Mouse (Mus musculus) heart, embryonic 11.5 days (tissue): ENCODE measurements around the gene Fam241b. TPM values are rescaled to one million over a fixed set of nuclear protein-coding genes. Genes with fewer than 3 reads are reported as not detected.

Source experiments
- ATAC-seq: fragments of 200-750 bp; cut with Nextera tagmentation; replicated peaks from 2 replicates; pipeline ENCODE4 v1.8.0; 2017; ENCODE audit warnings: moderate library complexity; ENCODE audit not compliant: insufficient number of reproducible peaks, low FRiP score, low TSS enrichment
- H3K27ac ChIP-seq: fragments of 300-500 bp; sonication (generic); 2 replicates; pipeline ENCODE4 v1.5.1; 2014; ENCODE audit warnings: mild to moderate bottlenecking, low read depth, low read length
- H3K27me3 ChIP-seq: fragments of 300-500 bp; sonication (generic); 2 replicates; pipeline ENCODE4 v1.6.1; 2014; ENCODE audit warnings: mild to moderate bottlenecking, low read length, mixed read lengths; ENCODE audit not compliant: control insufficient read depth, insufficient read depth
- H3K36me3 ChIP-seq: fragments of 300-500 bp; sonication (generic); 2 replicates; pipeline ENCODE4 v1.6.1; 2014; ENCODE audit warnings: mild to moderate bottlenecking, low read length, moderate library complexity, mixed read lengths; ENCODE audit not compliant: control insufficient read depth, insufficient read depth
- H3K4me1 ChIP-seq: fragments of 300-500 bp; sonication (generic); 2 replicates; pipeline ENCODE4 v1.6.1; 2014; ENCODE audit warnings: low read length; ENCODE audit not compliant: control insufficient read depth, insufficient read depth
- H3K4me2 ChIP-seq: fragments of 300-500 bp; sonication (generic); 2 replicates; pipeline ENCODE4 v1.6.1; 2014; ENCODE audit warnings: mild to moderate bottlenecking, moderate library complexity
- H3K4me3 ChIP-seq: fragments of 300-500 bp; sonication (generic); 2 replicates; pipeline ENCODE4 v1.5.1; 2014; ENCODE audit warnings: low read depth, low read length
- H3K9ac ChIP-seq: fragments of 300-500 bp; sonication (generic); 2 replicates; pipeline ENCODE4 v1.6.1; 2014; ENCODE audit warnings: mild to moderate bottlenecking, low read depth, low read length, moderate library complexity
- H3K9me3 ChIP-seq: fragments of 300-500 bp; sonication (generic); replicated peaks from 2 replicates; pipeline ENCODE4 v1.6.1; 2016; ENCODE audit warnings: low read length; ENCODE audit not compliant: control insufficient read depth
- WGBS: fragments of 180-500 bp; shearing (Covaris S2); extraction: QIAGEN DNeasy Blood & Tissue Kit; methylation state at CpG from one replicate; pipeline ENCODE4 v1.1.7; 2014; ENCODE audit not compliant: insufficient replicate concordance; 5-methylcytosine and 5-hydroxymethylcytosine counted together
- polyA plus RNA-seq: library from polyadenylated mRNA; unstranded; fragments of >200 nt; fragmentation: Nextera tagmentation; extraction: Ambion mirVana; gene quantifications from 2 replicates; pipeline ENCODE4 v1.2.1, GENCODE M21; 2014

Gene Fam241b
- polyA plus RNA-seq, 1 experiment from 2014 or later, result 0.96 TPM

GRCm38 (mm10) chr10:62111207-62111576 is 32.5 kb downstream of the Fam241b start:
- Histone ChIP-seq H3K9me3 (no peaks in the 10 kb centered on the region), H3K4me3 (peak overlapping the region; percentile 57), H3K36me3 (no peaks in the 10 kb centered on the region), H3K9ac (no peak overlapping the region), H3K27me3 (peaks cover 51% of the 10 kb centered on the region), H3K4me2 (peak overlapping the region; percentile 90), H3K4me1 (no peaks in the 10 kb centered on the region), H3K27ac (no peak overlapping the region)
- WGBS, result 42% methylated on average over 6 of the region's 6 CpGs
- ATAC-seq, result no peak

GRCm38 (mm10) chr10:62110504-62111206 is 33.1 kb downstream of the Fam241b start:
- under 1% methylated on average over 57 of the region's 57 CpGs for WGBS
- Histone ChIP-seq H3K4me2 (peak overlapping the region; percentile 90), H3K9me3 (no peaks in the 10 kb centered on the region), H3K4me1 (no peaks in the 10 kb centered on the region), H3K36me3 (no peaks in the 10 kb centered on the region), H3K9ac (peak overlapping the region; percentile 73), H3K4me3 (peak overlapping the region; percentile 57), H3K27me3 (peaks cover 51% of the 10 kb centered on the region), H3K27ac (no peak overlapping the region)
- ATAC-seq, result peak; percentile 46; the same call in 1 of the 2 replicates

GRCm38 (mm10) chr10:62107048-62107447 is 36.7 kb downstream of the Fam241b start:
- H3K9ac ChIP-seq, result no peak overlapping the region
- no peak for ATAC-seq
- H3K27me3 ChIP-seq, result peaks cover 62% of the 10 kb centered on the region
- no peaks in the 10 kb centered on the region for H3K4me1 ChIP-seq
- H3K9me3 ChIP-seq, result no peaks in the 10 kb centered on the region
- no peak overlapping the region for H3K4me3 ChIP-seq
- H3K4me2 ChIP-seq, result no peak overlapping the region
- no peak overlapping the region for H3K27ac ChIP-seq
- no peaks in the 10 kb centered on the region for H3K36me3 ChIP-seq
- 61% methylated on average over 9 of the region's 9 CpGs for WGBS

- Histone ChIP-seq H3K4me3 (no peak overlapping the region), H3K27ac (no peak overlapping the region), H3K27me3 (peaks cover 54% of the 10 kb centered on the region), H3K4me1 (no peaks in the 10 kb centered on the region), H3K9me3 (no peaks in the 10 kb centered on the region), H3K36me3 (no peaks in the 10 kb centered on the region), H3K9ac (no peak overlapping the region), H3K4me2 (no peak overlapping the region)
- WGBS, result 20% methylated on average over 7 of the region's 7 CpGs
- ATAC-seq, result no peak
These were observed 38.7 kb downstream of the Fam241b start for GRCm38 (mm10) chr10:62104835-62105576.

- H3K27ac ChIP-seq, result no peak overlapping the region
- 14% methylated on average over 7 of the region's 7 CpGs for WGBS
- no peak for ATAC-seq
- peaks cover 30% of the 10 kb centered on the region for H3K27me3 ChIP-seq
- no peak overlapping the region for H3K9ac ChIP-seq
- no peaks in the 10 kb centered on the region for H3K4me1 ChIP-seq
- no peaks in the 10 kb centered on the region for H3K36me3 ChIP-seq
- H3K4me2 ChIP-seq, result no peak overlapping the region
- H3K9me3 ChIP-seq, result no peaks in the 10 kb centered on the region
- no peak overlapping the region for H3K4me3 ChIP-seq
These were observed 41.9 kb downstream of the Fam241b start for GRCm38 (mm10) chr10:62101504-62102439.

GRCm38 (mm10) chr10:62099749-62100403 is 43.8 kb downstream of the Fam241b start:
- Histone ChIP-seq H3K9me3 (no peaks in the 10 kb centered on the region), H3K4me3 (no peak overlapping the region), H3K4me2 (no peak overlapping the region), H3K36me3 (no peaks in the 10 kb centered on the region), H3K27me3 (peaks cover 28% of the 10 kb centered on the region), H3K4me1 (no peaks in the 10 kb centered on the region), H3K9ac (no peak overlapping the region), H3K27ac (no peak overlapping the region)
- no peak for ATAC-seq
- WGBS, result 60% methylated on average over 10 of the region's 10 CpGs

GRCm38 (mm10) chr10:62094401-62094800 is 49.3 kb downstream of the Fam241b start:
- WGBS, result 80% methylated on average over 6 of the region's 6 CpGs

GRCm38 (mm10) chr10:62093903-62094302 is 49.8 kb downstream of the Fam241b start:
- no peaks in the 10 kb centered on the region for H3K36me3 ChIP-seq
- 74% methylated on average over 7 of the region's 7 CpGs for WGBS
- H3K27ac ChIP-seq, result no peak overlapping the region
- H3K4me3 ChIP-seq, result no peak overlapping the region
- no peak overlapping the region for H3K4me2 ChIP-seq
- no peaks in the 10 kb centered on the region for H3K9me3 ChIP-seq
- H3K9ac ChIP-seq, result no peak overlapping the region
- no peaks in the 10 kb centered on the region for H3K4me1 ChIP-seq
- ATAC-seq, result no peak
- H3K27me3 ChIP-seq, result no peaks in the 10 kb centered on the region

More at GRCm38 (mm10) chr10:62094401-62094800, 49.3 kb downstream of the Fam241b start:
- Histone ChIP-seq H3K9me3 (no peaks in the 10 kb centered on the region), H3K36me3 (no peaks in the 10 kb centered on the region), H3K9ac (no peak overlapping the region), H3K4me2 (no peak overlapping the region), H3K4me1 (no peaks in the 10 kb centered on the region), H3K4me3 (no peak overlapping the region), H3K27ac (no peak overlapping the region), H3K27me3 (no peaks in the 10 kb centered on the region)
- no peak for ATAC-seq
